Mouse (Mus musculus) liver, postnatal 0 days (tissue): ENCODE results near the gene Dexi.

Experiments
- CTCF ChIP-seq: sonication (generic); IDR thresholded peaks from 2 replicates; pipeline ENCODE4 v1.5.1; 2016; ENCODE audit warnings: antibody characterized with exemption, low read depth
- EP300 ChIP-seq: IDR thresholded peaks from 2 replicates; pipeline ENCODE4 v1.6.1; 2016; ENCODE audit warnings: antibody characterized with exemption, low read depth, mild to moderate bottlenecking

- TF ChIP-seq CTCF (no peak), EP300 (no peak)
Measured at GRCm38 (mm10) chr16:10570708-10571107, 27.9 kb upstream of the Dexi start.
